Mouse (Mus musculus): ENCODE measurements around the gene Calhm6.

The Calhm6 gene

GRCm38 (mm10) chr10:34110863-34111465 is 16.8 kb downstream of the Calhm6 start:
- no peak for DNase-seq (ENCODE audit: low read depth, low spot score)

GRCm38 (mm10) chr10:34096418-34096883 is 31.3 kb downstream of the Calhm6 start, which contains the start of gene Calhm5:
TSS of gene Calhm5 (minus strand) at chr10:34096519.
- DNase-seq (ENCODE audit: low read depth, low spot score), result no peak

GRCm38 (mm10) chr10:34095964-34096363 is 31.8 kb downstream of the Calhm6 start:
- no peak for DNase-seq (ENCODE audit: low read depth, low spot score)

- DNase-seq (ENCODE audit: low read depth, low spot score), result no peak
These were observed 32.6 kb downstream of the Calhm6 start for GRCm38 (mm10) chr10:34095147-34095546.

GRCm38 (mm10) chr10:34091888-34092287 is 35.9 kb downstream of the Calhm6 start:
- no peak for DNase-seq (ENCODE audit: low read depth, low spot score)

GRCm38 (mm10) chr10:34090481-34090880 is 37.3 kb downstream of the Calhm6 start:
- DNase-seq (ENCODE audit: low read depth, low spot score), result no peak

- no peak for DNase-seq (ENCODE audit: low read depth, low spot score)
These were observed 38.3 kb downstream of the Calhm6 start for GRCm38 (mm10) chr10:34089517-34089916.

- DNase-seq (ENCODE audit: low read depth, low spot score), result no peak
These were observed 39.3 kb downstream of the Calhm6 start for GRCm38 (mm10) chr10:34088515-34088914.

GRCm38 (mm10) chr10:34086514-34086913 is 41.3 kb downstream of the Calhm6 start:
- DNase-seq (ENCODE audit: low read depth, low spot score), result no peak

All from embryo, embryonic 11.5 days (tissue).